Mouse (Mus musculus): ENCODE results near the gene Actr1b. TPM values are rescaled to one million over a fixed set of nuclear protein-coding genes. Genes with fewer than 3 reads are reported as not detected.

The Actr1b gene
- polyA plus RNA-seq, 1 experiment from 2014 or later = 104 TPM

DNA sequence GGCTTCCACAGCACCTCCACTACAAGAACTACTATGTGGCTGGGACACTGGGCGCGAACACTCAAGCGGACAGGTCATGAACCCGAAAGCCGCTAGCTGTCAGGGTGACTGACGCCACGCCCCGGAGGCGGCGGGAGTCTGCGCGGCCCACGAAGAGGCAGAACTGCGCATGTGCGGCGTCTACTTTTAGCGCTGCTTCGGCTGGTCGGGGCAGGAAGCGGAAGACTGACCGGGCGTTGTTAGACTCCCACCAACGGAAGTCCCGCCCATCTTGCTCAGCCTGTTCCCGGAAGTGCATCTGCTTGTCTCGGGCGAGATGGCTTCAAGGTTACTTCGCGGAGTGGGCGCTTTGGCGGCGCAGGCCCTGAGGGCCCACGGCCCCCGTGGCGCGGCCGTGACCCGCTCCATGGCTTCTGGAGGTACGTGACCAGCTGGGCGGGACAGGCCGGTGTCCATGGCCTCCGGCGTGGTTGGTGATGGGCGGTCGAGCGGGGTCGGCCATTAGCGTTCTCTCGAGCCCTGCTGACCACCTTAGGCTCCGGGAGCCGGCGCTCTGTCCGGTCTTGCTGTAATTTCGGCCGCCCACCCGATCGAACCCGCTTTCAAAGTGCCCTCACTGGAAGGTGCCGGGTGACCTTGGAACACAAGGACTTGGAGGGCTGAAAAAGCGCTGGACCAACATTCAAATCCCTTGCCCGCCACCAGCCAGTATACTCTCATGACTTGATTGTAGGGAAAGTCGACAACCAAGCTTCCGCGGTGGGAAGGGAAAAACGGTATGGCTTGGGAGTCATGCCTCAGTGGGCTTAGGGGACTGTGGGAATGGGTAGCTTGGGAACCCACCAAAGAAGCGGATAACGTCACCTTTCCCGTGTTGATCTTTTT lies 22.7 kb downstream of the Actr1b start, which contains the start of gene Cox5b:
Cox5b (plus strand) TSS at position 179 of the 885 bp plus-strand sequence.
- Histone ChIP-seq H3K4me3 (ENCODE audit: low read depth, low read length) (peak within 1 kb of the TSS; percentile 86), H3K9ac (ENCODE audit: low read length) (peak within 1 kb of the TSS; percentile 78), H3K27ac (ENCODE audit: low read depth, low read length) (no peak within 1 kb of the TSS), H3K4me2 (ENCODE audit: low read depth, low read length, severe bottlenecking) (peak within 1 kb of the TSS; percentile 84), H3K9me3 (ENCODE audit: control insufficient read depth, low read length) (no peaks in the 10 kb centered on the region), H3K27me3 (ENCODE audit: control insufficient read depth, insufficient read depth, low read length) (no peaks in the 10 kb centered on the region), H3K4me1 (replicated peaks; ENCODE audit: control insufficient read depth, insufficient read depth, low read length) (peaks cover 5% of the 10 kb centered on the region), H3K36me3 (ENCODE audit: control insufficient read depth, insufficient read depth, low read length) (no peaks in the 10 kb centered on the region)
- 1% methylated on average over 65 of the region's 68 CpGs for WGBS
- ATAC-seq (replicated peaks; ENCODE audit: low FRiP score) (peak; percentile 96), DNase-seq (ENCODE audit: low spot score) (peak; percentile 99)

DNA sequence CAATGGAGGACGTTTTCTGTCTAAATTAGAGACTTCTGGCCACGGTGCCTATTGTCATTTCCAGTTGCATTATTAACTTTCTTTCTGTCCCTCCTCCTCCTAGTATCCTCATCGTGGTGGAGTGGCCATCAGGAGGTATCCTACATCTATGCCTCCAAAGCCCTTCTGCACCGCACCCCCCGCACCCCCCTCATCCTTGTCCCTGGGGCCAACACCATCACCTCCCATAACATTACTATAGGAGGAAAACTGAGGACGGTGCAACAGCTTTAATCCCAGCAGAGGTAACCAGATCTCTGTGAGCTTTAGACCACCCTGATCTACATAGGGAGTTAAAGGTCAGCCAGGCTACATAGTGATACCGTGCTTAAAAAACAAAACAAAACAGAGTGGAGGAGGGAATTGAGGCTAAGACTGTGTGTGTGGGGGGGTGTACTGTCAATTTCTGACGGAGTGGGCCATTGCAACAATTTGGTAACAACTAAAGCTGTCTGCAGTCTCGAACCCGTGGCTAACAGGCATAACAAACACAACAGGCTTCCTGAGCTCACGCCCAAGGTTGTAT lies 23.5 kb downstream of the Actr1b start:
- Histone ChIP-seq H3K9me3 (ENCODE audit: control insufficient read depth, low read length) (no peaks in the 10 kb centered on the region), H3K9ac (ENCODE audit: low read length) (peak overlapping the region; percentile 28), H3K27me3 (ENCODE audit: control insufficient read depth, insufficient read depth, low read length) (no peaks in the 10 kb centered on the region), H3K4me3 (ENCODE audit: low read depth, low read length) (peak overlapping the region; percentile 86), H3K4me1 (replicated peaks; ENCODE audit: control insufficient read depth, insufficient read depth, low read length) (peaks cover 5% of the 10 kb centered on the region), H3K36me3 (ENCODE audit: control insufficient read depth, insufficient read depth, low read length) (no peaks in the 10 kb centered on the region), H3K27ac (ENCODE audit: low read depth, low read length) (no peak overlapping the region), H3K4me2 (ENCODE audit: low read depth, low read length, severe bottlenecking) (peak overlapping the region; percentile 41)
- ATAC-seq (replicated peaks; ENCODE audit: low FRiP score) (peak; percentile 57), DNase-seq (ENCODE audit: low spot score) (no peak)
- 61% methylated on average over 11 of the region's 11 CpGs for WGBS

DNA sequence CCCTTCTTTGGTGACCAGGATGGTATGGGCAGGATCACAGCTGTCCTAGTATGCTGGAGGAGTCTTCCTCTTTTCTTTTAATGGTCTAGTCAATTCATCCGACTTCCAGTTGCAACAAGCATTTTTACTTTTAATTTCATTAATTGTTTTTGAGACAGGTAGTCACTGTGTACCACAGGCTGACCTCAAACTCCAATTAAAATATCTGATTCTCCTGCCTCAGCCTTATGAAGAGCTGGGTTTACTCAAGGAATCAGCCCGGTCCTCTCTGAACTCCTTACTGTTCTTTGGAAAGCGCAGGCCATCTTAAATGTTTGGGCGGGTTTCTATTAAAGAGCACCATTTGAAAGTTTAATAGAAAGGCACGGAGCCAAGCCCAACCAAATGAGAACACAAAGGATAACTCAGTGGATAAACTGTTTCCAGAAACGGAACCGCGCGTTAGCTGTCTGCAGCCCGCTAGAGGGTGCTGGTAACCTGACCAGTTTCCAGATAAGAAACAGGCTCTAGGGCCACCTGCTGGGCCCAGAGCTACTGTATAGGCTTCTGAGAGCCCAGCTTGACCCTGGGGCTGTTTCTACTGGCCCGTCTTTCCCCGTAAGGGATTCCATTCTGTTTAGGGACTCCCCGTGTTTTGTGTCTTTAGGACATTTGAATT lies 30.3 kb downstream of the Actr1b start:
- Histone ChIP-seq H3K27ac (ENCODE audit: low read depth, low read length) (no peak overlapping the region), H3K9me3 (ENCODE audit: control insufficient read depth, low read length) (no peaks in the 10 kb centered on the region), H3K9ac (ENCODE audit: low read length) (no peak overlapping the region)

DNA sequence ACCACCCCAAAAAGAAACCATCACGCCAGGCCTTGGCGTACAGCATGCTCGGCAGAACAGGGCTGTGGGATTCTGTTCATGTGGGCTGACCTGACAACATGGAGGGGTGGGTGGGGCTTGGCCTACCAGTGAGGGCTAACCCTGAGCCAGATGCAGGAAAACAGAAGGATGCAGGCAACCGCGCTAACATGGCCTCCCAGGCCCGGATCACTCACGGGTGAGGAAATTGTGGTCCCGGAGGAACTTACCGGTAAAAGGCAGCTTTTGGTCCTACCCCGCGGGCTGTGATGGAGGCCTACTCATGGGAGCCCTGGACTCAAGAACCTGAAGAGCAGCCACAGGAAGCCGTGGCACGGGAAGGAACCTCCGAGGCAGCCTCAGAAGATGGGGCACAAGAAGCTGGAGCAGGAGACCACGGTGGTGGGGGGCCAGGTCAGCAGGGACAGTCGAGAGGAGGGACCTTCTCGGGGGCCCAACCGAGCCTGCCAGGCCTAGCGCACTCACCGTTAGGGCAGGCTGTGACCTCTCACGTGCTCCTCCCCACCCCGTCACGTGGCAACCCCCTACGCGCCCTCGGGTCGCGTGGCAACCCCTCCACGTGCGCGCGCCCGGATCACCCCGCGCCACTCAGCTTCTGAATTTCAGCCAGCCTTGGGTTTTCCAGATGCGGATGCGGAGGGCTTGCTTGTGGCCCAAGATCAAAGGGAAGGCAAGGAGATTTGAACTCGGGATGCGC lies 31.4 kb downstream of the Actr1b start, which contains the start of gene Fam178b:
Fam178b (minus strand) TSS at position 564 of the 736 bp plus-strand sequence.
- H3K36me3 ChIP-seq (ENCODE audit: control insufficient read depth, insufficient read depth, low read length) = no peaks in the 10 kb centered on the region
- H3K9ac ChIP-seq (ENCODE audit: low read length) = no peak within 1 kb of the TSS
- H3K27ac ChIP-seq (ENCODE audit: low read depth, low read length) = no peak within 1 kb of the TSS
- ATAC-seq (replicated peaks; ENCODE audit: low FRiP score) (no peak), DNase-seq (ENCODE audit: low spot score) (no peak)
- WGBS = 92% methylated on average over 39 of the region's 39 CpGs
- no peaks in the 10 kb centered on the region for H3K4me1 ChIP-seq (replicated peaks; ENCODE audit: control insufficient read depth, insufficient read depth, low read length)
- no peak within 1 kb of the TSS for H3K4me3 ChIP-seq (ENCODE audit: low read depth, low read length)
- no peaks in the 10 kb centered on the region for H3K27me3 ChIP-seq (ENCODE audit: control insufficient read depth, insufficient read depth, low read length)
- H3K9me3 ChIP-seq (ENCODE audit: control insufficient read depth, low read length) = no peaks in the 10 kb centered on the region
- H3K4me2 ChIP-seq (ENCODE audit: low read depth, low read length, severe bottlenecking) = no peak within 1 kb of the TSS

More for the DNA sequence above, 30.3 kb downstream of the Actr1b start:
- DNase-seq (ENCODE audit: low spot score) (peak; percentile 79), ATAC-seq (replicated peaks; ENCODE audit: low FRiP score) (0 out of 2 replicates have a peak, but pooled peaks have one; percentile 30)
- H3K4me1 ChIP-seq (replicated peaks; ENCODE audit: control insufficient read depth, insufficient read depth, low read length) = no peaks in the 10 kb centered on the region
- no peaks in the 10 kb centered on the region for H3K36me3 ChIP-seq (ENCODE audit: control insufficient read depth, insufficient read depth, low read length)
- 13% methylated on average over 13 of the region's 13 CpGs for WGBS
- H3K4me3 ChIP-seq (ENCODE audit: low read depth, low read length) = no peak overlapping the region
- H3K4me2 ChIP-seq (ENCODE audit: low read depth, low read length, severe bottlenecking) = no peak overlapping the region
- no peaks in the 10 kb centered on the region for H3K27me3 ChIP-seq (ENCODE audit: control insufficient read depth, insufficient read depth, low read length)

DNA sequence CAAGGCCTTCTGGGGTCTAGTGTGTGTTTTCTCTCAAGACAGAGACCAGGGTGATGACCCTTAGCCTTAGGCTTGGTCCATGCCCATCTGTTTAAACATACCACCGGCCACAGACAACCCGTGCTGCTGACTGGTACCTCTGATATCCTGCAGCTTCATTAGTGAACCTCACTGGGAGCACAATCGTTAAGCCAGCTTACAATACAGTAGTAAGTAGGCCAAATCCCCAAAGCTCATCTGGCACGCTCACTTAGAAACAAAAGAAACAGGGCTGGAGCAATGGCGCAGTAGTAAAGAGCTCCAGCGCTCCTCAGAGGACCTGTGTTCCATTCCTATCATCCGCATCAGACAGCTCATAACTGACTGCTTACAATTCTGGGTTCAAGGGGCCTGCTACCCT lies 33.3 kb downstream of the Actr1b start:
- Histone ChIP-seq H3K9me3 (ENCODE audit: control insufficient read depth, low read length) (no peaks in the 10 kb centered on the region), H3K4me2 (ENCODE audit: low read depth, low read length, severe bottlenecking) (no peak overlapping the region), H3K4me3 (ENCODE audit: low read depth, low read length) (no peak overlapping the region), H3K4me1 (replicated peaks; ENCODE audit: control insufficient read depth, insufficient read depth, low read length) (no peaks in the 10 kb centered on the region), H3K9ac (ENCODE audit: low read length) (no peak overlapping the region), H3K36me3 (ENCODE audit: control insufficient read depth, insufficient read depth, low read length) (no peaks in the 10 kb centered on the region), H3K27me3 (ENCODE audit: control insufficient read depth, insufficient read depth, low read length) (no peaks in the 10 kb centered on the region), H3K27ac (ENCODE audit: low read depth, low read length) (no peak overlapping the region)
- 41% methylated on average over 7 of the region's 7 CpGs for WGBS
- no peak for ATAC-seq (replicated peaks; ENCODE audit: low FRiP score)
- no peak for DNase-seq (ENCODE audit: low spot score)

DNA sequence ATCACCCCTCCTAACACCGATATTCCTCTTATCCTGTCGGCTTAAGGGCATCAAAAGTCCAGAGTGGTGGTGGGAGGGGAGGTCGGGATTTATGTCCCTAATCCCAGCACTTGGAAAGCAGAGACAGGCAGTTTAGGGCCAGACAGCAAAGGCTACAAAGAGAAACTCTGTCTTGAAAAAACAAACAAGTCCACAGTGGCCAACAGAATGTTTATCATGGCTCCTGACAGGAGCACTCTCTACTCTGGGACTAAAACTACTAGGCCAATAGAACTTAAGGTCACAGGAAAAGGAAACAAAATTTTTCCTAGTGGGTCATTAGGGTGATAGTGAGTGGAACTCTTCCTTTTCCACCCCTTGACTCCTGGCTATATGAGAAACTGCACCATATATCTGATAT lies 39.3 kb downstream of the Actr1b start:
- Histone ChIP-seq H3K9ac (ENCODE audit: low read length) (no peak overlapping the region), H3K4me3 (ENCODE audit: low read depth, low read length) (no peak overlapping the region), H3K9me3 (ENCODE audit: control insufficient read depth, low read length) (no peaks in the 10 kb centered on the region), H3K4me1 (replicated peaks; ENCODE audit: control insufficient read depth, insufficient read depth, low read length) (no peaks in the 10 kb centered on the region), H3K27ac (ENCODE audit: low read depth, low read length) (no peak overlapping the region), H3K36me3 (ENCODE audit: control insufficient read depth, insufficient read depth, low read length) (no peaks in the 10 kb centered on the region), H3K4me2 (ENCODE audit: low read depth, low read length, severe bottlenecking) (no peak overlapping the region), H3K27me3 (ENCODE audit: control insufficient read depth, insufficient read depth, low read length) (no peaks in the 10 kb centered on the region)
- no peak for ATAC-seq (replicated peaks; ENCODE audit: low FRiP score)
- no peak for DNase-seq (ENCODE audit: low spot score)
- WGBS = 77% methylated on average over 3 of the region's 3 CpGs

DNA sequence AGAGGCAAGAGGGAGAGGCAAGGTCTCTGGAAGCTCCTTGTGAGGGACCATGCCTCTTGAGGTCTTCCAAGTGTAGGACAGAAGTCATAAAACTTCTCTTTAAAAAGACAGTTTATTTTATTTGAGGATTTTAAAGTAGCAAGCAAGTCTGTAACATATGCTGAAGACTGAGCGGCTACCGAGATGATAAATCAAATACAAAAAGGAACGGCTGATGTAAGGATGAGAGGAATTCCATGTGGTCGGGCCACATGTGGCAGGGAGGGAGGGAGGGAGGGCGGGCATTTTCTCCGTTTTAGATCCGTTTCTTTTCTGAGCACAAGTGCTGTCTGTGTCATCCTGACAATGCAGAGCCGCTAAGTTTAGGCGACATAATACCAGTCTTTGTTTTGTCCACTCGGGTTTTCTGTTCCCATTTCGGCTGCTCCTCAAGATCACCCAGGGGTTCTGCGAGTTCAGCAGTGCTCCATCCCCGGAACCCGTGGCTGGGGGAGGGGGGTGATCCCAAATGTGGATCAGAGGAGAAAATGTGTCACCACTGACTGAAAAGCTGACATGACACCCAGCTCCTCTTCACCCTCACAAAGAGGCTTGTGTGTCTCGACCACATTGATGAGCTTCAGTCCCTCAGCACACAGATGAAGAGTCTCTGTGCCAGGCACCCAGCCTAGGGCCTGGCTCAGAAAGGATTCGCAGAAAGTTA lies 41.4 kb downstream of the Actr1b start:
- no peaks in the 10 kb centered on the region for H3K9me3 ChIP-seq (ENCODE audit: control insufficient read depth, low read length)
- no peak overlapping the region for H3K4me2 ChIP-seq (ENCODE audit: low read depth, low read length, severe bottlenecking)
- WGBS = 59% methylated on average over 16 of the region's 16 CpGs
- no peak overlapping the region for H3K27ac ChIP-seq (ENCODE audit: low read depth, low read length)
- no peak for ATAC-seq (replicated peaks; ENCODE audit: low FRiP score)
- no peak overlapping the region for H3K4me3 ChIP-seq (ENCODE audit: low read depth, low read length)
- H3K4me1 ChIP-seq (replicated peaks; ENCODE audit: control insufficient read depth, insufficient read depth, low read length) = no peaks in the 10 kb centered on the region
- DNase-seq (ENCODE audit: low spot score) = no peak
- H3K36me3 ChIP-seq (ENCODE audit: control insufficient read depth, insufficient read depth, low read length) = no peaks in the 10 kb centered on the region
- H3K27me3 ChIP-seq (ENCODE audit: control insufficient read depth, insufficient read depth, low read length) = no peaks in the 10 kb centered on the region
- no peak overlapping the region for H3K9ac ChIP-seq (ENCODE audit: low read length)

DNA sequence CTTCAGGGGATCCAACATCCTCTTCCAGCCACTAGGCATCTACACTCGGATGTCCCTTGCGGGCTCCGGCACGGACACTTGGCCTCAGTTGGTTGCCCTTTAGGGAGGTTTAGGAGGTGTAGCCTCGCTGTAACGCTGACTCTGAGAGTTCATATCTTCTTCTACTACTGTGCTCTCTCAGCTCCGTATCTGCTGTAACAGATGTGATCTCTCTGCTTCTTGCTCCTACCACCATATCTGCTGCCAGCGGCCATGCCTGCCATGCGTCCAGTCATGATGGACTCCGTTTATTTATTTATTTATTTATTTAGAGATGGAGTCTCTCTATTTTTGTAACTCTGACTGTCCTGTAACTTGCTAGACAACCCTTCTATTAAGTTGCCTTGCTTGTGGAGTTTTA lies 43.0 kb downstream of the Actr1b start:
- Histone ChIP-seq H3K4me2 (ENCODE audit: low read depth, low read length, severe bottlenecking) (no peak overlapping the region), H3K9ac (ENCODE audit: low read length) (no peak overlapping the region), H3K36me3 (ENCODE audit: control insufficient read depth, insufficient read depth, low read length) (no peaks in the 10 kb centered on the region), H3K27ac (ENCODE audit: low read depth, low read length) (no peak overlapping the region), H3K4me3 (ENCODE audit: low read depth, low read length) (no peak overlapping the region), H3K4me1 (replicated peaks; ENCODE audit: control insufficient read depth, insufficient read depth, low read length) (no peaks in the 10 kb centered on the region), H3K27me3 (ENCODE audit: control insufficient read depth, insufficient read depth, low read length) (no peaks in the 10 kb centered on the region), H3K9me3 (ENCODE audit: control insufficient read depth, low read length) (no peaks in the 10 kb centered on the region)
- DNase-seq (ENCODE audit: low spot score) (no peak), ATAC-seq (replicated peaks; ENCODE audit: low FRiP score) (no peak)
- WGBS = 93% methylated on average over 10 of the region's 10 CpGs

All from forebrain, embryonic 11.5 days (tissue).